Mouse (Mus musculus): ENCODE measurements around the gene Bola2. TPM values are rescaled to one million over a fixed set of nuclear protein-coding genes. Genes with fewer than 3 reads are reported as not detected.

Bola2 gene
- polyA plus RNA-seq (2015; fragmentation: Nextera tagmentation; extraction: Ambion mirVana) = 109 and 131 TPM in 2 replicates

GRCm38 (mm10) chr7:126695210-126695611, at the start of gene Bola2:
Bola2 (plus strand) TSS chr7:126695401.
- Histone ChIP-seq H3K4me2 (peak within 1 kb of the TSS; percentile 92), H3K27ac (peak within 1 kb of the TSS; percentile 98), H3K27me3 (no peaks in the 10 kb centered on the region), H3K9me3 (no peaks in the 10 kb centered on the region), H3K4me3 (peak within 1 kb of the TSS; percentile 86), H3K36me3 (peaks cover 25% of the 10 kb centered on the region), H3K4me1 (peaks cover 25% of the 10 kb centered on the region), H3K9ac (peak within 1 kb of the TSS; percentile 93)
- WGBS = under 1% methylated on average over 31 of the region's 31 CpGs
- peak; percentile 63 for ATAC-seq (ENCODE audit: insufficient number of reproducible peaks, low FRiP score, low TSS enrichment, low read depth)

GRCm38 (mm10) chr7:126645708-126646107, 49.5 kb upstream of the Bola2 start:
- peaks cover 8% of the 10 kb centered on the region for H3K4me1 ChIP-seq
- H3K36me3 ChIP-seq = no peaks in the 10 kb centered on the region
- WGBS = 43% methylated on average over 5 of the region's 5 CpGs
- no peak overlapping the region for H3K27ac ChIP-seq
- no peaks in the 10 kb centered on the region for H3K27me3 ChIP-seq
- no peak overlapping the region for H3K9ac ChIP-seq
- H3K4me2 ChIP-seq = no peak overlapping the region
- H3K4me3 ChIP-seq = no peak overlapping the region
- no peaks in the 10 kb centered on the region for H3K9me3 ChIP-seq
- no peak for ATAC-seq (ENCODE audit: insufficient number of reproducible peaks, low FRiP score, low TSS enrichment, low read depth)

DNA sequence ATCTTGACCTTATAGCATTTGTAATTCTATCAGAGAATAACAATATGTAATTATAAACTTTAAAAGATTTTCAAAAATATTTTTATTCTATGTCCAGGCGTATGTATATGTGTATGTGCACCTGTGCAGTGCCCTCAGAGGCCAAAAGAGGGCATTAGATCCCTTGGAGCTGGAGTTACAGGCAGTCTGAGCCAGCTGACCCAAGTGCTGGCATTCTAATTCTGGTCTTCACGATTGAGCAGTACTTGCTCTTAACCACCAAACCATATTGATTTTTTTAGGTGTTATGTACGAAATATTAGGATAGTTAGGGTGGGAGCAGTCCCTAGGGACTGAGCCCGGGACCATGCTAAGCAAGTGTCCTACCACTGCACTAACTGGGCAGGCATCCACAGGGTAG, 46.7 kb upstream of the Bola2 start:
- Histone ChIP-seq H3K9me3 (no peaks in the 10 kb centered on the region), H3K4me2 (peak overlapping the region; percentile 77; the same call in 1 of the 2 replicates), H3K4me1 (peaks cover 8% of the 10 kb centered on the region), H3K9ac (no peak overlapping the region), H3K36me3 (no peaks in the 10 kb centered on the region), H3K27ac (no peak overlapping the region), H3K27me3 (no peaks in the 10 kb centered on the region), H3K4me3 (peak overlapping the region; percentile 74; the same call in 1 of the 2 replicates)
- WGBS = 79% methylated on average over 4 of the region's 4 CpGs
- ATAC-seq (ENCODE audit: insufficient number of reproducible peaks, low FRiP score, low TSS enrichment, low read depth) = no peak

DNA sequence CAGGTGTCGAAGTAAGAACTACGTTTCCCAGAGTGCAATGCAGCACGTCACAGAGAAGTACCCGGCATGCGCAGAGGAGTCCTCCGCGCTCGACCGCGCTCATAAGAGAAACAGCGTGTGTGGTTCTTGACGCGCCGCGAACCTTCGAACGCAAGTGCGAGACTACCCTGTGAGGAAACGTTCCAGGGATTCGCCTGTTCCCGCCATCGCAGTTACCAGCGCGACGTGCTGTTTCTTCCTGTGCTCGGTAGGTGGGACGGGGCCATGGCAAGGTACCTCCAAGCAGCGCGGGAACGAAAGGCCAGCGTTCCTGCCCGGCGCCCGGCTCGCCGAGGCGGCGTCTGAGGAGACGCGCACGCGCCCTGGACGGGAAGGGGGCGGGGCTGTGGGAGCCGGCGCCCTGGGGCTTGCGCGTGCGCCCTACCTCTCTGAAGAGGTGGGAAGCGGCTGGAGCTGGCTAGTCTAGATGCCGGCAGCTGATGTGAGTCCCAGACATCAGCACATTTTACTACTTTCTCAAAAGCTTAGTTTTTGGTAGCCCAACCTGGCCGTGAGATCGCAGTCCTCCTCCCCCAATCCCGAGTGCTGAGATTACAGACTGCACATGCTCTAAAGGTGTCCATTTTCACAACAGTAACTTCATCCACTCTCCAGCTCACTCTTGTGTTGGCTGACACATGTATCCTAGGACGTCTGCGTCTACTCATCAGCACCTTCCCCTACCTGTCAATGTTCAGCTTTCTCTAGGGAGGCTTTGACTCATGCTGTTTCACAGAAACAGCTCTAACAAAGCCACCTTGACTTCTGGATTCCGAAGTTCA, 45.8 kb upstream of the Bola2 start, which contains the start of gene Sgf29:
TSS of gene Sgf29 (plus strand) at position 79 of the 821 bp plus-strand sequence.
- 1% methylated on average over 57 of the region's 57 CpGs for whole genome bisulfite sequencing
- Histone ChIP-seq H3K4me3 (peak within 1 kb of the TSS; percentile 74), H3K4me2 (peak within 1 kb of the TSS; percentile 77), H3K9ac (peak within 1 kb of the TSS; percentile 66), H3K27ac (peak within 1 kb of the TSS; percentile 98), H3K27me3 (no peaks in the 10 kb centered on the region), H3K9me3 (no peaks in the 10 kb centered on the region), H3K36me3 (no peaks in the 10 kb centered on the region), H3K4me1 (peaks cover 8% of the 10 kb centered on the region)
- ATAC-seq (ENCODE audit: insufficient number of reproducible peaks, low FRiP score, low TSS enrichment, low read depth) = peak; percentile 97

- peaks cover 8% of the 10 kb centered on the region for H3K4me1 ChIP-seq
- H3K4me3 ChIP-seq = no peak overlapping the region
- no peak overlapping the region for H3K9ac ChIP-seq
- whole genome bisulfite sequencing = 59% methylated on average over 2 of the region's 2 CpGs
- H3K27me3 ChIP-seq = no peaks in the 10 kb centered on the region
- H3K4me2 ChIP-seq = no peak overlapping the region
- no peaks in the 10 kb centered on the region for H3K9me3 ChIP-seq
- no peak for ATAC-seq (ENCODE audit: insufficient number of reproducible peaks, low FRiP score, low TSS enrichment, low read depth)
- no peaks in the 10 kb centered on the region for H3K36me3 ChIP-seq
- H3K27ac ChIP-seq = no peak overlapping the region
Measured at GRCm38 (mm10) chr7:126650852-126651251, 44.3 kb upstream of the Bola2 start.

- ATAC-seq (ENCODE audit: insufficient number of reproducible peaks, low FRiP score, low TSS enrichment, low read depth) = no peak
- WGBS = 72% methylated on average over 2 of the region's 2 CpGs
- no peaks in the 10 kb centered on the region for H3K9me3 ChIP-seq
- H3K27me3 ChIP-seq = no peaks in the 10 kb centered on the region
- H3K4me3 ChIP-seq = no peak overlapping the region
- H3K27ac ChIP-seq = no peak overlapping the region
- H3K4me1 ChIP-seq = peaks cover 6% of the 10 kb centered on the region
- no peak overlapping the region for H3K4me2 ChIP-seq
- no peaks in the 10 kb centered on the region for H3K36me3 ChIP-seq
- no peak overlapping the region for H3K9ac ChIP-seq
Measured at GRCm38 (mm10) chr7:126653991-126654390, 41.2 kb upstream of the Bola2 start.

- WGBS = 93% methylated on average over 3 of the region's 3 CpGs
- no peaks in the 10 kb centered on the region for H3K36me3 ChIP-seq
- ATAC-seq (ENCODE audit: insufficient number of reproducible peaks, low FRiP score, low TSS enrichment, low read depth) = no peak
Measured at GRCm38 (mm10) chr7:126655695-126656094, 39.5 kb upstream of the Bola2 start.

DNA sequence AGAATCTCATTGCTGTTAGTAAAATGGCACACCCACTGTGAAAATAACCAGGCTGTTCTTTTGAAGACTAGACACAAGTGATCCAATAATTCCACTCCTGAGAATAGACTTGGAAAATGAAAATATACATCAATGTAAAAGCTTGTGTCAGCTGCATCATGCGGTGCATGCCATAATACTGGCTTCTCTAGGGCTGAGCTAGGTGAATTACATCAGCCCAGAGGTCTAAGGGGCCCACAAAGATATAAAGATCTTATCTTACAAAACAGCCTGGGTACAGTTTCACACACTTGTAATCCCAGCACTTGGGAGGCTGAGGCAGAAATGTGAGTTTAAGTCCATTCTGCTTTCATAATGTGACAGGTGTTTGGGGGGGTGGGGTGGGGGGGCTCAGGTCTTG, 37.7 kb upstream of the Bola2 start:
- H3K4me2 ChIP-seq = no peak overlapping the region
- H3K4me1 ChIP-seq = no peaks in the 10 kb centered on the region
- H3K9me3 ChIP-seq = no peaks in the 10 kb centered on the region
- no peak overlapping the region for H3K27ac ChIP-seq
- 82% methylated on average over 1 of the region's 1 CpGs for WGBS
- no peak for ATAC-seq (ENCODE audit: insufficient number of reproducible peaks, low FRiP score, low TSS enrichment, low read depth)
- no peak overlapping the region for H3K4me3 ChIP-seq
- no peaks in the 10 kb centered on the region for H3K27me3 ChIP-seq
- peaks cover 3% of the 10 kb centered on the region; the same call in 1 of the 2 replicates for H3K36me3 ChIP-seq
- no peak overlapping the region for H3K9ac ChIP-seq

More at GRCm38 (mm10) chr7:126655695-126656094, 39.5 kb upstream of the Bola2 start:
- Histone ChIP-seq H3K27ac (no peak overlapping the region), H3K9ac (no peak overlapping the region), H3K4me3 (no peak overlapping the region), H3K27me3 (no peaks in the 10 kb centered on the region), H3K9me3 (no peaks in the 10 kb centered on the region), H3K4me1 (no peaks in the 10 kb centered on the region), H3K4me2 (no peak overlapping the region)

- H3K4me2 ChIP-seq = no peak overlapping the region
- H3K27me3 ChIP-seq = no peaks in the 10 kb centered on the region
- H3K9ac ChIP-seq = no peak overlapping the region
- H3K9me3 ChIP-seq = no peaks in the 10 kb centered on the region
- H3K36me3 ChIP-seq = peaks cover 23% of the 10 kb centered on the region
- H3K4me3 ChIP-seq = no peak overlapping the region
- no peak overlapping the region for H3K27ac ChIP-seq
- no peak for ATAC-seq (ENCODE audit: insufficient number of reproducible peaks, low FRiP score, low TSS enrichment, low read depth)
- WGBS = 75% methylated on average over 3 of the region's 3 CpGs
- H3K4me1 ChIP-seq = no peaks in the 10 kb centered on the region
Measured at GRCm38 (mm10) chr7:126659771-126660170, 35.4 kb upstream of the Bola2 start.

DNA sequence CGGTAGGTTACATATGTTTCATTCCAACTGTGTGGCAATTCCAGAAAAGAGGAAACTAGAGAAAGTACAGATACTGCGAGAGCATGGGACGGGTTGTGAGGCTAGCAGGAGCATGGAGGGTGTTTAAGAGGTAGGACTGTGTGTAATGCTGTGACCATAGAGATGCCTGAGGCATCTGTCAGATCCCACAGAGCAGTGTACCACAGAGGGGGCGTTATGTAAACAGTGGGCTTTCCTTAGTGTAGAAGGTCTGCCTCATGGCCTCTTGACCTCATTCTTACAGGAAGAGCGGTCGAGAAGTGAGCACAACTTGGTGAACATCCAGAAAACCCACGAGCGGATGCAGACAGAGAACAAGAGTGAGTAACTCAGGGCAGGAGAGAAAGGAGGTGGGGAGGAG, 31.6 kb upstream of the Bola2 start:
- Histone ChIP-seq H3K4me2 (no peak overlapping the region), H3K9me3 (no peaks in the 10 kb centered on the region), H3K27me3 (no peaks in the 10 kb centered on the region), H3K27ac (no peak overlapping the region), H3K4me1 (no peaks in the 10 kb centered on the region), H3K4me3 (no peak overlapping the region), H3K36me3 (peaks cover 40% of the 10 kb centered on the region), H3K9ac (no peak overlapping the region)
- WGBS = 72% methylated on average over 8 of the region's 8 CpGs
- no peak for ATAC-seq (ENCODE audit: insufficient number of reproducible peaks, low FRiP score, low TSS enrichment, low read depth)

DNA sequence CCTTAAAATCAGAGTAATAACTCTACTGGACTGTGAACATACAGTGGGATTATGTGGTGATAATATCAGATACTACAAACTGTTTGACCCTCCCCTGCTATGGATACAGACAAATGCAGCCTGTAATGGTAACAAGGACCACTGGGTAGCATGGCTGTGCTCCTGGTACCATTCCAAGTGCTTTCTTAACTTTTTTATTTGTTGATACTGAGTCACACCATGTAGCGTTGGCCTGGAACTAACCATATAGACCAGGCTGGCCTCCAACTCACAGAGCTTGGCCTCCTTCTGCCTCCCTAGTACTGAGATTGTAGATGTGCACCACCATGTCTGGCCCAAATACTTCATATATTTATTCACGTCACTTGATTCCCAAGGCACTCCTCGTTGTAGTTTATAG, 29.9 kb upstream of the Bola2 start:
- no peak overlapping the region for H3K4me3 ChIP-seq
- ATAC-seq (ENCODE audit: insufficient number of reproducible peaks, low FRiP score, low TSS enrichment, low read depth) = no peak
- no peak overlapping the region for H3K4me2 ChIP-seq
- no peaks in the 10 kb centered on the region for H3K27me3 ChIP-seq
- no peak overlapping the region for H3K27ac ChIP-seq
- H3K4me1 ChIP-seq = no peaks in the 10 kb centered on the region
- WGBS = 84% methylated on average over 3 of the region's 3 CpGs
- H3K9me3 ChIP-seq = no peaks in the 10 kb centered on the region
- H3K9ac ChIP-seq = no peak overlapping the region
- peaks cover 40% of the 10 kb centered on the region for H3K36me3 ChIP-seq

DNA sequence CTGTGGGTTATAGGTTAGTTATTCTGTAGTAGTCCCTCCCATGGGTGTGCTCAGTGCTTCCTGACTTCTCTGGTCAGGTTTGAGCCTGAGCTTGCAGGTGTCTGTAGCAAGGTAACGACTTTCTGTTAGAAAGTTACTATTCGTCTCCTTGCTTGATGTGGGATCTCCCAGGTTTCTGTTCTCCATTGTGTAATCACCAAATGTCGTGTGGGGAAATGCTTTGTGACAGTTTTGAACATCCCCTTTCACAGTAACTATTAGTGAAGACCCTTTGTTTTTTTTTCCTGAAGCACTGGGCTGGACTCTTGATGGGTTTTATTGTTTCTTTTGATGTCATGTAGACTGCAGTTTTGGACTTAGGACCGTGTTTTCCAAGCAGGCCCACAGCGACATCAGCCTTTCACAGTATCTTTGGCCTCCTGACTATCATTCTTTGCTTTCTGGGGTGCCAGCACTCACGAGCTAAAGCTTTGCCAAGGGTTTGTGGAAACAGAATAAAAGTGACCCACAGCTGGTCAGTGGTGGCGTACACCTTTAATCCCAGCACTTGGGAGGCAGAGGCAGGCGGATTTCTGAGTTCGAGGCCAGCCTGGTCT, 27.6 kb upstream of the Bola2 start:
- Histone ChIP-seq H3K9me3 (no peaks in the 10 kb centered on the region), H3K27ac (no peak overlapping the region), H3K9ac (no peak overlapping the region), H3K4me2 (no peak overlapping the region), H3K27me3 (no peaks in the 10 kb centered on the region), H3K4me1 (no peaks in the 10 kb centered on the region), H3K4me3 (no peak overlapping the region), H3K36me3 (peaks cover 50% of the 10 kb centered on the region)
- WGBS = 84% methylated on average over 9 of the region's 9 CpGs
- ATAC-seq (ENCODE audit: insufficient number of reproducible peaks, low FRiP score, low TSS enrichment, low read depth) = no peak
